Mouse (Mus musculus) embryonic facial prominence, embryonic 14.5 days (tissue): ENCODE data around the gene Mmp9. TPM values are rescaled to one million over a fixed set of nuclear protein-coding genes. Genes with fewer than 3 reads are reported as not detected.

ENCODE experiments used
- ATAC-seq: fragments of 200-750 bp; cut with Nextera tagmentation; 2 replicates; pipeline ENCODE4 v1.8.0; 2017; ENCODE audit warnings: low read depth, moderate number of reproducible peaks, moderate TSS enrichment
- DNase-seq: peaks from one replicate; pipeline ENCODE4 v3.0.0-alpha.2; 2015; ENCODE audit warnings: low spot score
- H3K27ac ChIP-seq: fragments of 300-500 bp; sonication (generic); replicated peaks from 2 replicates; pipeline ENCODE4 v1.5.1; 2014; ENCODE audit warnings: low read depth, mild to moderate bottlenecking, low read length, moderate library complexity
- H3K27me3 ChIP-seq: fragments of 300-500 bp; sonication (generic); replicated peaks from 2 replicates; pipeline ENCODE4 v1.6.1; 2014; ENCODE audit warnings: low read length; ENCODE audit not compliant: control insufficient read depth, insufficient read depth
- H3K36me3 ChIP-seq: fragments of 300-500 bp; sonication (generic); 2 replicates; pipeline ENCODE4 v1.6.1; 2014; ENCODE audit warnings: low read length, mixed read lengths; ENCODE audit not compliant: control insufficient read depth, insufficient read depth
- H3K4me1 ChIP-seq: fragments of 300-500 bp; sonication (generic); 2 replicates; pipeline ENCODE4 v1.6.1; 2014; ENCODE audit warnings: antibody characterized with exemption, low read length; ENCODE audit not compliant: control insufficient read depth, insufficient read depth
- H3K4me2 ChIP-seq: fragments of 300-500 bp; sonication (generic); 2 replicates; pipeline ENCODE4 v1.6.1; 2014; ENCODE audit warnings: low read depth, mild to moderate bottlenecking, low read length, moderate library complexity, mixed read lengths
- H3K4me3 ChIP-seq: fragments of 300-500 bp; sonication (generic); 2 replicates; pipeline ENCODE4 v1.5.1; 2014; ENCODE audit warnings: low read depth, mild to moderate bottlenecking, low read length
- H3K9ac ChIP-seq: fragments of 300-500 bp; sonication (generic); 2 replicates; pipeline ENCODE4 v1.6.1; 2014; ENCODE audit warnings: low read depth, mild to moderate bottlenecking, low read length, moderate library complexity, mixed read lengths
- H3K9me3 ChIP-seq: fragments of 300-500 bp; sonication (generic); 2 replicates; pipeline ENCODE4 v1.6.1; 2016; ENCODE audit warnings: low read length; ENCODE audit not compliant: control insufficient read depth
- WGBS: fragments of 180-500 bp; shearing (Covaris S2); extraction: QIAGEN DNeasy Blood & Tissue Kit; methylation state at CpG from one replicate; pipeline ENCODE4 v1.1.7; 2014; 5-methylcytosine and 5-hydroxymethylcytosine counted together
- polyA plus RNA-seq: library from polyadenylated mRNA; unstranded; fragments of >200 nt; fragmentation: Nextera tagmentation; extraction: Ambion mirVana; gene quantifications from 2 replicates; pipeline ENCODE4 v1.2.1, GENCODE M21; 2014

The Mmp9 gene
- polyA plus RNA-seq = 33.7 and 52.0 TPM in 2 replicates

DNA sequence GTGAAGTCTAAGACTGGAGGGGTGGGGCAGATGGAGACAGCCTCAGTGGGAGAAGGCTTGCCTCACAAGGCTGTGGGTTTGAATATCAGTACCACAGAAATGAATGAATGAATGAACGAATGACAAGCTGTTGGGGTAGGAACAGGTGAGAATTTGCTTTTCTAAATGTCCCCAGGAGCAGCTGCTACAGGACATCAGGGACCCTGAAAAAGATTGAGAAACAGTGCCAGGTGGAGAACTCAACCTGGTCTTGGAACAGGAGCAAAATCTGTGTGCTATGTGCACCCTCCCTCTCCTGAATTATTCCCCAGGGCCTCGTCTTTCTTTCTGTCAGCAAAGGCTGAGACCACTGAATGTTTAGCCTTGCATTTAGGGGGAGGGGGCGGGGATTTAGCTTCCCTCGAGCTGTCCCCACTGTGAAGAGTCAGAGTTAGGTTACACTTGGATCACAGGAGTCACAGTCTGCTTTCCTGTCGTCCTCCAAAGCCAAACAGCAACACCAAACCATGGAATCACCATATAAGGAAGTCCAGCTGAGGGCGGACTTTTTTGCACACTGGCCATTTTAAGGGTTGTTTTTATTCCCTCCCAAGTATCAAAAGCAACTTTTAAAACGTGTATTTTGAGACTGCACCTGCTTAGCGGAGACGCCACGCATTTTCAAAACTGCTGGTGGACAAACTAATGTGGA is at the start of gene Mmp9:
Mmp9 (plus strand) TSS at position 641 of the 691 bp plus-strand sequence.
- WGBS = 15% methylated on average over 10 of the region's 10 CpGs

DNA sequence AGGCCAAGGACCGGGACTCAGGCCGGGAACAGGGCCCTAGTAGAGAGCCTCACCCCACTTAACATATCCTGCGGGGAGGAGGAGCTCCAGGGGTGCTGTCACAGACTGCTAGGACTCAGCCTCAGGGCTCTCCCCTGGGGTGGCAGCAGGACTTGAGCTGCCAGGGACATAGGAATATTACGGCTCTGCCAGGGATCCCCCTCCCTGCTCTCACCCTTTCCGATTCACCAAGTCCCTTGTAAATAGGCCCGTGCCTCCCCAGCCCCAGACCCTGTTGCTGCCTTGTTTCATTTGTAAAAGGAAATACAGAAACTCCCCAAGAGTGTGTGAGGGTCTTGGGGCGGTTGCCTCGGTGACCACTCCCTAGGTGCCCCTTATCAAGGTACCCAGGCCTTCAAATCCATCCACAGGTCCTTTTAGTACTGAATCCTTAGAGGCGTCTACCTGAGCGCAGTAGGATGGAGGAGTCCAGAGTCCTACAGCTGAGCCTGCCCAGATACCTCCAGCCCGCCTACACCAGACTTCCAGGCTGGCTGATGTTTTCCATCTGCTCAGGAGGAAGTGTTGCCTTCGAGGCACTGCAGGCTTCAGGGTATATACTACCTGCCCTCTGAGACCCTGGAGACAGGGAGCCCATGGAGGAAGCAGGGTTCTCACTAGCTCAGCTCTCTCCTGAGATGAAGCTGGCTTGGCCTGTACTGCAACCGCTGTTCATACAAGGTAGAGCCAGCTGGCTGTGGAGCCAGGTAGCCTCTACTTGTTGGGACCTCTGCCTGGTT is 49.3 kb upstream of the Mmp9 start:
- H3K27me3 ChIP-seq = no peaks in the 10 kb centered on the region
- 76% methylated on average over 13 of the region's 13 CpGs for WGBS
- H3K9me3 ChIP-seq = no peaks in the 10 kb centered on the region
- H3K4me2 ChIP-seq = no peak overlapping the region
- ATAC-seq (no peak), DNase-seq (no peak)
- H3K36me3 ChIP-seq = peaks cover 100% of the 10 kb centered on the region
- no peak overlapping the region for H3K4me3 ChIP-seq
- no peaks in the 10 kb centered on the region for H3K4me1 ChIP-seq
- H3K9ac ChIP-seq = no peak overlapping the region
- H3K27ac ChIP-seq = no peak overlapping the region

More for the DNA sequence above, at the start of gene Mmp9:
- Histone ChIP-seq H3K4me3 (no peak within 1 kb of the TSS), H3K9me3 (no peaks in the 10 kb centered on the region), H3K4me2 (no peak within 1 kb of the TSS), H3K4me1 (peaks cover 15% of the 10 kb centered on the region), H3K9ac (no peak within 1 kb of the TSS), H3K36me3 (no peaks in the 10 kb centered on the region), H3K27me3 (peaks cover 31% of the 10 kb centered on the region), H3K27ac (no peak within 1 kb of the TSS)
- DNase-seq (no peak), ATAC-seq (no peak; the same call in 1 of the 2 replicates)

DNA sequence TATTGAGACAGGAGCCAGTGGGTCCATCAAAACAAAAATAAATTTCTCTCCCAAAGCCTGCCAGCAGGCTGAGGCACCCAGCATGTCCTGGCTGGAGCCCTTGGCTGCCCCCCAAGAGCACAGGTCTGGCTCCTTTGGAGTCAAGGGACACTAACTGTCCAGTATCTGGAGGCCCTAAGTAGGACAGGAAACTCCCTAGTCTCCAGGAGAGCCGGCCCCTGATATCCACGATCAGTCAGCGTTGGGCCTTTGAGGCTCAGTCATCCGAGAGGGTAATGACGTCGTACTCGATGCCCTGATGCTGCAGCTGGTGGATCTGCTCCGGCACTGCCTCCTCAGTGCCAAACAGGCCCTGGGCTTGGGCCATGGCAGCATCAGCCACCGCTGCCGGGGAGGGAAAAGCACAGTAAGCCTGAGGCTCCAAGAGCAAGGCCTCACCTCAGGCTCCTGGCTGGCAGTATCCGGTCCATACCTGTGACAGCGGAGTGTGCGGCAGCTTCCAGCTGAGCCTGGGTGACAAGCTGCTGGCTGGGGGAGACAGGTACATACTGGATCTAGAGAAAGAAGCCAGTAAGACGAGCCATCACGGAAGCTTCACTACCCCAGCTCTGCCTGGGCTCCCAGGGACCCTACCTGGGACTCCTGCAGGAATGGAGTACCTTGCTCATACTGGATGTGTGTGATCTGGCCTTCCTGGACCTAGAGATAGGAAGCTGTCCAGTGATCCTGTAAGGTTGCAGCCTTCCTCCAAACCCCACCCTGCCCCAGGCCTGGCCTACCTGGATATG is 48.5 kb upstream of the Mmp9 start:
- Histone ChIP-seq H3K27me3 (no peaks in the 10 kb centered on the region), H3K9me3 (no peaks in the 10 kb centered on the region), H3K4me2 (no peak overlapping the region), H3K9ac (no peak overlapping the region), H3K36me3 (peaks cover 100% of the 10 kb centered on the region), H3K4me1 (no peaks in the 10 kb centered on the region), H3K27ac (no peak overlapping the region), H3K4me3 (no peak overlapping the region)
- ATAC-seq (no peak), DNase-seq (no peak)
- 89% methylated on average over 14 of the region's 15 CpGs for WGBS

DNA sequence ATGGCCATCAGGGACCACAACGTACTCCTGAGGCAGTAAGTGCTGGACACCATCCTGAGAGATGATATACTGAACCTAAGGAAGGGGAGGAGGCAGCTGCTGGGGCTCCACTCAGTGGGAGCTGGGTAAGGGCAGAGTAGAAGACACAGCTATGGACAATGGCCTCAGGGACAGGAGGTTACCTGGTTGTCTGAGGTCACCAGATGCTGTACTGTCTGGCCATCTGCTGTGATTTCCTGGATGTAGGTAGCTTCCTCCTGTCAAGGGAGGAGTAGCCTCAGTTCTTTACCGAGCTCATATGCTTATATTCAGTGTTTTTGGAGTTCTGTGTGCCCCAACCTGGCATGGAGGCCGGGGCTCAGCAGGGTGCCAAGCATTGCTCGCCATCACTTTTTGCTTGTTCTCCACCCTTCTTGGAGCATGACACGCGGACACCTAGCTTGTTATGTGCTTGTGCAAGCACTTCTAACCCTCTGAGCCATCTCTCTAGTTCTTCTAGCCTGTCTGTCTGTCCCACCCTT is 47.8 kb upstream of the Mmp9 start:
- Histone ChIP-seq H3K4me1 (no peaks in the 10 kb centered on the region), H3K9me3 (no peaks in the 10 kb centered on the region), H3K9ac (no peak overlapping the region), H3K27ac (no peak overlapping the region), H3K4me3 (no peak overlapping the region), H3K4me2 (no peak overlapping the region), H3K36me3 (peaks cover 100% of the 10 kb centered on the region), H3K27me3 (no peaks in the 10 kb centered on the region)
- WGBS = 89% methylated on average over 6 of the region's 6 CpGs
- ATAC-seq (no peak), DNase-seq (no peak)

DNA sequence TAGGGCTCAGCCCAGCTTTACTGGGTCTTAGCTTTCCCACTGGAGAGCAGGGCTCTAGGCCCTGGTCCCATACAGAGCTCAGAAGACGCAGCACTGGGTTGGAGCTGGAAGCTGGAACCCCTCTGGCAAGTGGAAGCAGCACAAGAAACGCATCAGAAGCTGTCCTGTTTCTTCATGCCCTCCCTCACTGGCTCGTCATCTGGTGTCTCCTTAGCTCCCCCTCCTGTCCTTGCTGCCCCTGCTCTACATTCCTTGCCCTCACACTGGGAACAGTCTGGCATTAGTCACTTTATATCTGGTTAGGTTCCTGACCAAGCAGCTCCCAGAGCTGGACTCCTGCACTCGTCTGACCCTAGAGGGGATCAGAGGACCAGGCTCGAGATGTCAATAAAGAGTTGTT is 46.5 kb upstream of the Mmp9 start:
- Histone ChIP-seq H3K36me3 (peaks cover 100% of the 10 kb centered on the region), H3K4me3 (no peak overlapping the region), H3K4me2 (no peak overlapping the region), H3K9ac (no peak overlapping the region), H3K27me3 (no peaks in the 10 kb centered on the region), H3K9me3 (no peaks in the 10 kb centered on the region), H3K27ac (no peak overlapping the region), H3K4me1 (no peaks in the 10 kb centered on the region)
- 66% methylated on average over 5 of the region's 5 CpGs for WGBS
- no peak for ATAC-seq
- DNase-seq = no peak

DNA sequence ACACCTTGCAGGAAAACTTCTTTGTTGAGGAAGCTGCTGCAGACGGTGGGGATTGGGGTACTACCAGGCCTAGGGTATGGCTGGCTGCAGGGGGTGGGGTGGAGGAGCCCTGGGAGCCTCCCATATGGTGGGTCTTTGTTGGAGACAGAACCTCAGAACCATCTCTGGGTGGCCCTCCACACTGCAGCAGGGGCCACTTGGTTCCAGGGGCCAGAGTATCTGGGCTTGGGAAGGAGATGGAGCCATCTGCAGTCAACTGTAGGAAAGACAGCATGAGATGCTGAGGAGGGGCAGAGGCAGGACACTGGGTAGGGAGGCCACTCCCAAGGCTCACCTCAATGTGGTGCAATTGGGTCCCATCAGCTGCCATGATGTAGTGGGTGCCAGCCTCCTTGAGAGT is 45.9 kb upstream of the Mmp9 start:
- Histone ChIP-seq H3K4me2 (no peak overlapping the region), H3K9me3 (no peaks in the 10 kb centered on the region), H3K9ac (no peak overlapping the region), H3K4me3 (no peak overlapping the region), H3K27ac (no peak overlapping the region), H3K27me3 (no peaks in the 10 kb centered on the region), H3K4me1 (no peaks in the 10 kb centered on the region), H3K36me3 (peaks cover 100% of the 10 kb centered on the region)
- DNase-seq (no peak), ATAC-seq (no peak)
- 70% methylated on average over 1 of the region's 1 CpGs for WGBS

DNA sequence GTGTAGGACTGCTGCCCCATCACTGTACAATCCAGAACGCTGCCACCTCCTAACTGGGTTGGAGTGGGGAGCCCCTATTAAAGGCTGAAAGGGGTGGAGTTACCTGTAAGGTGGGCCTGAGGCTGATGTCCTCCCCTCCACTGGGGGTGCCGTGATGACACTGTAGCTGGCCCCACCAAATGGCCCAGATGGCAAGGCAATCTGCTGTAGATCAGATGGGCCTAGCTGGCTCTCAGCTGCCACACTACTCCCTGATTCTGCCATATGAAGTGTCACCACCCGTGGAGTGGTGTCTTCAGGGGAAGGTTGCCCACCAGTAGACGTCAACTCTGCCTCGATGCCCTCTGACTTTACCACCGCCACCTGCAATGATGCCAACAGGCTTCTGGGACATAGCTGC is 44.7 kb upstream of the Mmp9 start:
- 97% methylated on average over 6 of the region's 6 CpGs for WGBS

DNA sequence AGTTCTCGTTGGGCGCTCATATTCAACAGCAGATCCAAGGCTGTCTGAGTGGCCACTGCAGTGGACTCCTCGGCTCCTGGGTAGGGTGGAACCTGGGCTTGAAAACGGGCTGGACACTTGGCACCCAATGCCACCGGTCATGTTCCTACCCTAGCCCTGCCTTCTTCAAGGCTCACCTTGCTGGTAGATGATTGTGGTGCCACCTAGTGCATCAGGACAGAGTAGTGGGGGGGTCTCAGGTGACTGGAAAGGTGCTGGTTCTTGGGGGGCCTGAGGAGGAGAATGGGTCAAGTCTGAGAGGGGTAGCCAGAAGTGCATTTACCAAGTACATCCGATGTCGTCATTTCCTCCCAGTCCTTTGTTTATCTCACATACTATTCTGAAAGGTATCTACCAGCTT is 42.6 kb upstream of the Mmp9 start:
- no peaks in the 10 kb centered on the region for H3K4me1 ChIP-seq
- ATAC-seq = no peak
- H3K27me3 ChIP-seq = no peaks in the 10 kb centered on the region
- H3K4me3 ChIP-seq = no peak overlapping the region
- no peaks in the 10 kb centered on the region for H3K9me3 ChIP-seq
- no peak overlapping the region for H3K4me2 ChIP-seq
- H3K36me3 ChIP-seq = peaks cover 100% of the 10 kb centered on the region
- H3K9ac ChIP-seq = no peak overlapping the region
- no peak overlapping the region for H3K27ac ChIP-seq
- DNase-seq = no peak
- 96% methylated on average over 7 of the region's 7 CpGs for WGBS

More for the DNA sequence above, 44.7 kb upstream of the Mmp9 start:
- Histone ChIP-seq H3K9ac (no peak overlapping the region), H3K4me2 (no peak overlapping the region), H3K9me3 (no peaks in the 10 kb centered on the region), H3K27ac (no peak overlapping the region), H3K36me3 (peaks cover 100% of the 10 kb centered on the region), H3K4me1 (no peaks in the 10 kb centered on the region), H3K27me3 (no peaks in the 10 kb centered on the region), H3K4me3 (no peak overlapping the region)
- DNase-seq (no peak), ATAC-seq (no peak)
